Mouse (Mus musculus) liver, adult 2 months (tissue): Measurements from ENCODE around the gene Dis3l2. TPM values are rescaled to one million over a fixed set of nuclear protein-coding genes. Genes with fewer than 3 reads are reported as not detected.

Experiments
- DNase-seq: peaks from one replicate; pipeline ENCODE4 v3.0.0-alpha.2; 2011; ENCODE audit warnings: low read depth, low spot score; ENCODE audit errors: extremely low read depth
- H3K27ac ChIP-seq: fragments of 200-500 bp; replicated peaks from 2 replicates; pipeline ENCODE4 v1.5.1; 2012; ENCODE audit warnings: low read depth, mild to moderate bottlenecking, control low read depth, inconsistent platforms, low read length; ENCODE audit not compliant: insufficient read depth
- H3K27me3 ChIP-seq: fragments of 200-500 bp; 2 replicates; pipeline ENCODE4 v1.6.1; 2012; ENCODE audit warnings: mild to moderate bottlenecking, moderate library complexity, low read length, inconsistent platforms; ENCODE audit not compliant: control insufficient read depth, insufficient read depth
- H3K36me3 ChIP-seq: fragments of 200-500 bp; 2 replicates; pipeline ENCODE4 v1.6.1; 2012; ENCODE audit warnings: low read length, inconsistent platforms; ENCODE audit not compliant: control insufficient read depth, insufficient read depth
- H3K4me1 ChIP-seq: fragments of 200-500 bp; 2 replicates; pipeline ENCODE4 v1.6.1; 2011; ENCODE audit warnings: low read length; ENCODE audit not compliant: control insufficient read depth, insufficient read depth
- H3K4me3 ChIP-seq: fragments of 200-500 bp; 2 replicates; pipeline ENCODE4 v1.5.1; 2011; ENCODE audit warnings: low read depth, mild to moderate bottlenecking, control low read depth, low read length, moderate library complexity; ENCODE audit not compliant: insufficient read depth
- H3K79me2 ChIP-seq: fragments of 200-500 bp; 2 replicates; pipeline ENCODE4 v1.6.1; 2012; ENCODE audit warnings: inconsistent platforms, mild to moderate bottlenecking, low read length, moderate library complexity; ENCODE audit not compliant: control insufficient read depth, insufficient read depth
- H3K9ac ChIP-seq: fragments of 200-500 bp; 2 replicates; pipeline ENCODE4 v1.6.1; 2012; ENCODE audit warnings: low read depth, mild to moderate bottlenecking, control low read depth, inconsistent platforms, low read length
- CTCF ChIP-seq: fragments of 200-500 bp; IDR thresholded peaks from 2 replicates; pipeline ENCODE4 v1.5.1; 2011; ENCODE audit warnings: low read depth, low read length, control low read depth
- POLR2A ChIP-seq: fragments of 200-500 bp; IDR thresholded peaks from 2 replicates; pipeline ENCODE4 v1.6.1; 2011; ENCODE audit warnings: low read length, control low read depth; ENCODE audit not compliant: insufficient read depth; ENCODE audit errors: extremely low read depth
- WGBS: fragments of 180-500 bp; shearing (Covaris S2); methylation state at CpG from one replicate; pipeline ENCODE4 v1.1.7; 2018; 5-methylcytosine and 5-hydroxymethylcytosine counted together
- polyA plus RNA-seq: library from polyadenylated mRNA; depleted of rRNA; stranded (reverse); fragments of >200 nt; gene quantifications from 2 replicates; pipeline ENCODE4 v1.2.3, GENCODE M21; 2012
- total RNA-seq: library from RNA; depleted of rRNA; stranded (reverse); fragments of >200 nt; gene quantifications from 2 replicates; pipeline ENCODE4 v1.2.3, GENCODE M21; 2014

The Dis3l2 gene
- total and polyA plus RNA-seq, 2 experiments = 9.0 to 13.4 TPM

- Histone ChIP-seq H3K9ac (no peak overlapping the region), H3K27me3 (no peaks in the 10 kb centered on the region), H3K36me3 (no peaks in the 10 kb centered on the region), H3K4me1 (no peaks in the 10 kb centered on the region; the same call in 1 of the 2 replicates), H3K27ac (no peak overlapping the region), H3K4me3 (no peak overlapping the region), H3K79me2 (no peaks in the 10 kb centered on the region)
- TF ChIP-seq POLR2A (no peak), CTCF (no peak)
- no peak for DNase-seq
Observed at GRCm38 (mm10) chr1:86994023-86994422, 290.4 kb downstream of the Dis3l2 start.

DNA sequence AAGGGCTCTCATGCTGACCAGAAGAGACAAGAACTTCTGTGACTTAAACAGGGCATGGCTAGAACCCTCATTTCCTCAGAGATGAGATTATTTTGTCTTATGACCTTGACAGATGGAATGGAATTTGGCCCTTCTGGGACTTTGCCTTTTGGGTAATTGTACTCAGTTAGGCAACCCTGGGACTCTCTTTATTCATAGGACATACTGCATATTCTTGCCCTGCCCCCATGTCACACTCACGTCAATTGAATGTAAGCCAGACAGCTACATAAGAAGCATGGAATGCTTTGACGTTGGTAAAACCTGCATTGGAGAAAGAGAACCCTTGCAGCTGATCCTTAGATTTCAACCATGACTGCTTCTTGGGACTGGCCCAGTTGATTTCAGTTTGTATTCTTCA lies 294.4 kb downstream of the Dis3l2 start:
- H3K36me3 ChIP-seq = no peaks in the 10 kb centered on the region
- TF ChIP-seq POLR2A (no peak), CTCF (no peak)
- peak; percentile 58 for DNase-seq

DNA sequence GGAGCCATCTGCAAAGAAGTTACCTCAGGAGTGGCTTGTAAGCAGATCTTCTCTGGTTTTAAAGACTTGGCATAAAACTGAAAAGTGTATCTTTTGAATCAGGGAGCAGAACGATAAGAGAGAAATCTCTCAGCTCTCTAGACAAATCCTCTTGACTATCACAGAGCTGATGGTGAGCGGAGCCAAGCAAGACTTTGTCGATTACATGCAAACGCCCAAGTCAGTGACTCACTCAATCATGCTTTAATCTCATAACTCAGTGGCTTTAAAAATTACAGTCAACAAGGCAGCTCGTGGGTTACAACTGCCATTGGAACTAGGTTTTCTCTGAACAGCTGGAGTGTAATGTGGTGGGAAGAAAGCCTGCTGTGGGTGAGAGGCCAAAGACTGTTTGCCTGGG lies 297.8 kb downstream of the Dis3l2 start:
- no peak for TF ChIP-seq CTCF
- no peak for TF ChIP-seq POLR2A
- WGBS = 89% methylated on average over 5 of the region's 5 CpGs
- Histone ChIP-seq H3K27me3 (no peaks in the 10 kb centered on the region), H3K79me2 (no peaks in the 10 kb centered on the region), H3K27ac (no peak overlapping the region), H3K4me3 (no peak overlapping the region), H3K4me1 (no peaks in the 10 kb centered on the region; the same call in 1 of the 2 replicates), H3K36me3 (no peaks in the 10 kb centered on the region), H3K9ac (no peak overlapping the region)
- no peak for DNase-seq

More for the DNA sequence above, 294.4 kb downstream of the Dis3l2 start:
- Histone ChIP-seq H3K79me2 (no peaks in the 10 kb centered on the region), H3K27me3 (no peaks in the 10 kb centered on the region), H3K9ac (no peak overlapping the region), H3K27ac (no peak overlapping the region), H3K4me1 (no peaks in the 10 kb centered on the region; the same call in 1 of the 2 replicates), H3K4me3 (no peak overlapping the region)
- WGBS = 60% methylated on average over 2 of the region's 2 CpGs

DNA sequence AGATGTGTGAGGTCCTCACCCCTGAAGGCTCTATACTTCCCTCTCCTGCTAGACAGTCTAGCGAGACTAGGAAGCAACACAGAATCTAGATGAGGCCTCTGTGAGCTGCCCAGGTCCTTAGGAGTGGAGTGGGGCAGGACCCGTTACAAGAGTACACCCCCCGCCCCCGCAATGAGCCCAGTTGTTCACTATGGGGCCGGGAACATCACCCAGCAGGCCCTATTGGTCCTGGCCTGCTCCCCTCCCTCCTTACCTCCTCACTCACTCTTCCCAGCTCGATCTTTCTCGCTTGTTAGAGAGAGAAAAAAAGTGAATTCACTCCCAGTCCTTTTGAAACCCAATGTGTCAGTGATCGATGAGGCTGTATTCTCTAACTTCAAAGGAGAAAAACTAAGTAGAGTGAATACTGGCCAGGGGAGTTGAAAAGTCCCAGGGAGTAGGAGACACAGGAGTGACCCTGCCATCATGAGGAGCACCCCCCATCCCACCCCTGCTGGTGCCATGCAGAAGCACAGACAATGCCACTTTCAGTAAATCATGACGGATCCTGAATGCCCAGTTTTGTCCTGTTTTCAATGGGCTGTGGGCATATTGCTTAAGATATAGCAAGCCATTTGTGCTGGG lies 299.0 kb downstream of the Dis3l2 start:
- no peaks in the 10 kb centered on the region for H3K36me3 ChIP-seq
- no peaks in the 10 kb centered on the region for H3K79me2 ChIP-seq
- no peak overlapping the region for H3K4me3 ChIP-seq
- TF ChIP-seq CTCF (no peak), POLR2A (no peak)
- no peak overlapping the region for H3K27ac ChIP-seq
- H3K27me3 ChIP-seq = no peaks in the 10 kb centered on the region
- WGBS = 91% methylated on average over 9 of the region's 9 CpGs
- no peak for DNase-seq
- no peaks in the 10 kb centered on the region; the same call in 1 of the 2 replicates for H3K4me1 ChIP-seq
- no peak overlapping the region for H3K9ac ChIP-seq

DNA sequence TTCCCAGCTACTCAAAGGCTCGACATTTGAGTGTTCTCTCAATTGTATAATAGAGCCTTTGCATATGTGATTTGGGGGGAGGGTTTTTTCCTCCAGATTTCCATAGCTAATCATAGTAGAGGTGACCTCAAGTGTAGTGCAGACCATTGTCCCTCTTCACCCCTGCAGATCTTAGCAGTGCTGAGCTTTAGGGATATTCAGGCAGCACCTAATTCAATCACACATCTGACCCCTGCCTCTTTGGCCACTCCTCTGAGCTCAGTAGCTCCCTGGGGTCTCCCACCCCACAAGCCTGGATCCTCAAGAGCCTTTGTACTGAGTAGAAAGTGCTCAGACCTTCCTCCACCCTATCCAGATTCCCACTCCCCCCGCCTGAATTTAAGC lies 299.6 kb downstream of the Dis3l2 start:
- H3K4me1 ChIP-seq = no peaks in the 10 kb centered on the region; the same call in 1 of the 2 replicates
- no peak overlapping the region for H3K27ac ChIP-seq
- H3K79me2 ChIP-seq = no peaks in the 10 kb centered on the region
- H3K27me3 ChIP-seq = no peaks in the 10 kb centered on the region
- H3K36me3 ChIP-seq = no peaks in the 10 kb centered on the region
- H3K9ac ChIP-seq = no peak overlapping the region
- DNase-seq = no peak
- H3K4me3 ChIP-seq = no peak overlapping the region
- 94% methylated on average over 2 of the region's 2 CpGs for WGBS
- no peak for TF ChIP-seq CTCF
- no peak for TF ChIP-seq POLR2A

DNA sequence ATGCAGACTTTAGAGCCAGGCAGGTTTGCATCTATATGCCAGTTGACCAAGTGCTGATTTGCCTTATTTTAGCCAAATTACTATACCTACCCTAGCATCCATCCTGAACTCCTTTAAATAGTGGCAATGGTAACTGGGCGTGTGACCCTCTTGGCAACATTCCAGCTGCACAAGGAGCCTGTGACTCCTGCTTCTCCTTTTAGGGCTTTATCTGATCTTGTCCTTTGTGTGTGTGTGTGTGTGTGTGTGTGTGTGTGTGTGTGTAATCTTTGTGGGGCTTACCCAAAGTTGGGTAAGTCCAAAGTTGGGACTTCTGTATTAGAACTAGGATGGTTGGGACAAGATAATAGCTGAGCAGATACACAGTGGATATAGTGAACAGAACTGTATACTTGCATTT lies 302.8 kb downstream of the Dis3l2 start:
- H3K27me3 ChIP-seq = no peaks in the 10 kb centered on the region
- no peak for TF ChIP-seq CTCF
- no peak for TF ChIP-seq POLR2A
- WGBS = 81% methylated on average over 1 of the region's 1 CpGs

More for the DNA sequence above, 302.8 kb downstream of the Dis3l2 start:
- Histone ChIP-seq H3K4me3 (no peak overlapping the region), H3K27ac (no peak overlapping the region), H3K4me1 (no peaks in the 10 kb centered on the region), H3K79me2 (no peaks in the 10 kb centered on the region), H3K36me3 (no peaks in the 10 kb centered on the region), H3K9ac (no peak overlapping the region)
- no peak for DNase-seq
